Mouse (Mus musculus) kidney, adult 2 months (tissue): ENCODE measurements at regions not wholly inside any gene's neighbourhood (a gene's known extent, or its start where the extent isn't known, plus 50 kb on each side); places are given as distances from the start of the nearest gene placed in this dataset.

ENCODE experiments used
- CTCF ChIP-seq: fragments of 200-500 bp; conservative IDR thresholded peaks from 2 replicates; pipeline ENCODE4 v1.5.1; 2011; ENCODE audit warnings: low read depth, mild to moderate bottlenecking, control low read depth, low read length, moderate library complexity, mixed read lengths; ENCODE audit not compliant: insufficient read depth, insufficient read length
- POLR2A ChIP-seq: fragments of 200-500 bp; IDR thresholded peaks from one replicate; pipeline ENCODE4 v1.6.1; 2011; ENCODE audit warnings: low read depth, low read length, control low read depth

- TF ChIP-seq POLR2A (no peak), CTCF (no peak)
These were observed 54.5 kb upstream of the Ywhaq start for GRCm38 (mm10) chr12:21471986-21472385.
